Comparison of ENCODE assay signal across 22 mouse cellular contexts in the genomic region with DNA sequence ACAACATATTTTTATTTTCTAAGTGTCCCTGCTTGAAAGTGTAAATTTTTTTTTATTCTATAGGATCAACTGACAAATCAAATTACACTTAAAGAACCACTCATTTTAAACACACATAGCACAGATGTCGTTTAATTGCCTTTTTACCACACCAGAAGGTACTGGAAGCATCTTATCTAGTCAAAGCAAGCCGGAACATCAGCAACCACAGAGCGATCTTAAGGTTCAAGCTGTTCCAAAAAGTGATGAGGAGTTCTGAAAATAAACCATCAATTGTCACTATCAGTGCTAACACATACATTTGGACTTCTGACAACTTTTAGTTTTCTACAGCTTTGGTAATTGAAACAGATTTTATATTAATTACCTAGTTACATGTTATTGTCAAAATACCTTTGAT.
"Had no signal": no experiment of that assay in that cellular context is flagged by ENCODE, and none has a peak within 500 bp of the region (broad histone marks: within the 10 kb centered on the region; RNA-seq: fewer than 3 reads in every experiment).

No protein-coding gene starts in this region.

- H3K27ac ChIP-seq: kidney, postnatal 0 days; left cerebral cortex, adult 2 months; liver, embryonic 14.5 days; lung, embryonic 15.5 days; midbrain, embryonic 12.5 days; neural tube, embryonic 13.5 days; stomach, postnatal 0 days had no signal

- H3K9ac ChIP-seq: liver, embryonic 14.5 days; lung, embryonic 15.5 days; midbrain, embryonic 12.5 days; neural tube, embryonic 13.5 days had no signal

- DNase-seq: kidney, adult 2 months; kidney, postnatal 25 days; layer of hippocampus, postnatal 36 days; lung, adult 18-20 months; lung, postnatal 10 days; lung, postnatal 36 days; right cerebral cortex, postnatal 4 days; thymus, adult 2 months; thymus, postnatal 14 days; thymus, postnatal 4 days had no signal

- ATAC-seq: inflammation-experienced regulatory T-cells, adult 6 months; intestine, embryonic 16.5 days; midbrain, embryonic 16.5 days had no signal

- H3K4me3 ChIP-seq: left cerebral cortex, adult 2 months; lung, embryonic 15.5 days; midbrain, embryonic 12.5 days; myocyte; neural tube, embryonic 13.5 days had no signal

- H3K4me2 ChIP-seq: liver, embryonic 11.5 days; lung, embryonic 15.5 days; midbrain, embryonic 12.5 days; neural tube, embryonic 13.5 days had no signal

- H3K4me1 ChIP-seq: lung, embryonic 15.5 days had no signal

- H3K27me3 ChIP-seq: lung, embryonic 15.5 days; midbrain, embryonic 12.5 days; neural tube, embryonic 13.5 days had no signal

- H3K9me3 ChIP-seq: lung, embryonic 15.5 days; midbrain, embryonic 12.5 days; neural tube, embryonic 13.5 days had no signal
